Mouse (Mus musculus) MEL (cell line): ENCODE measurements around the gene Gm11985. TPM values are rescaled to one million over a fixed set of nuclear protein-coding genes. Genes with fewer than 3 reads are reported as not detected.

ENCODE experiments used
- DNase-seq: peaks from one replicate; pipeline ENCODE4 v3.0.0; 2011; ENCODE audit warnings: low read depth, low spot score
- H3K27ac ChIP-seq: 2 replicates; pipeline ENCODE4 v1.5.1; 2012; ENCODE audit warnings: low read depth, mild to moderate bottlenecking, control low read depth, low read length, moderate library complexity; ENCODE audit not compliant: control insufficient read depth
- H3K27me3 ChIP-seq, 2 experiments: fragments of 150-350 bp in 1 of 2; sonication (generic) in 1 of 2; 2 replicates each; pipeline ENCODE4 v1.6.1; 2012; ENCODE audit warnings: low read length in 2 of 2, mild to moderate bottlenecking in 2 of 2, improper control_type of control experiment in 1 of 2, moderate library complexity in 1 of 2; ENCODE audit not compliant: insufficient read depth in 2 of 2, control insufficient read depth in 1 of 2
- H3K36me3 ChIP-seq, 2 experiments: 2 replicates each; pipeline ENCODE4 v1.6.1; 2012 to 2014; ENCODE audit warnings: low read length in 2 of 2, improper control_type of control experiment in 1 of 2, inconsistent platforms in 1 of 2, mild to moderate bottlenecking in 1 of 2; ENCODE audit not compliant: insufficient read depth in 2 of 2, control insufficient read depth in 1 of 2
- H3K4me1 ChIP-seq, 2 experiments: fragments of 150-350 bp in 1 of 2; sonication (generic) in 1 of 2; 2 replicates each; pipeline ENCODE4 v1.6.1; 2012; ENCODE audit warnings: low read length in 2 of 2, improper control_type of control experiment in 1 of 2, mild to moderate bottlenecking in 1 of 2; ENCODE audit not compliant: insufficient read depth in 2 of 2, control insufficient read depth in 1 of 2
- H3K4me3 ChIP-seq, 2 experiments: fragments of 150-350 bp in 1 of 2; sonication (generic) in 1 of 2; 2 replicates each; pipeline ENCODE4 v1.5.1; 2012; ENCODE audit warnings: low read depth in 2 of 2, low read length in 2 of 2, mild to moderate bottlenecking in 2 of 2, moderate library complexity in 2 of 2, control low read depth in 1 of 2, improper control_type of control experiment in 1 of 2; ENCODE audit not compliant: control insufficient read depth in 1 of 2, insufficient read depth in 1 of 2
- H3K79me2 ChIP-seq: 2 replicates; pipeline ENCODE4 v1.6.1; 2012; ENCODE audit warnings: mild to moderate bottlenecking, low read length, moderate library complexity; ENCODE audit not compliant: control insufficient read depth, poor library complexity, insufficient read depth
- H3K9ac ChIP-seq: 2 replicates; pipeline ENCODE4 v1.6.1; 2012; ENCODE audit warnings: low read depth, mild to moderate bottlenecking, control low read depth, low read length, moderate library complexity; ENCODE audit not compliant: control insufficient read depth, poor library complexity, severe bottlenecking
- H3K9me3 ChIP-seq: fragments of 150-350 bp; sonication (generic); replicated peaks from 2 replicates; pipeline ENCODE4 v1.6.1; 2012; ENCODE audit warnings: mild to moderate bottlenecking, low read length, improper control_type of control experiment, moderate library complexity; ENCODE audit not compliant: insufficient read depth
- BHLHE40 ChIP-seq: IDR thresholded peaks from 2 replicates; pipeline ENCODE4 v1.6.1; 2012; ENCODE audit warnings: low read depth, mild to moderate bottlenecking, inconsistent platforms, low read length, improper control_type of control experiment, borderline replicate concordance
- CHD2 ChIP-seq: IDR thresholded peaks from 2 replicates; pipeline ENCODE4 v1.6.1; 2011; ENCODE audit warnings: low read length, improper control_type of control experiment
- CTCF ChIP-seq, 3 experiments: IDR thresholded peaks in 2 of 3; conservative IDR thresholded peaks in 1 of 3; 2 replicates each; pipeline ENCODE4 v1.5.1; 2011 to 2012; ENCODE audit warnings: low read length in 3 of 3, low read depth in 2 of 3, mild to moderate bottlenecking in 2 of 3, improper control_type of control experiment in 1 of 3, inconsistent platforms in 1 of 3, mixed read lengths in 1 of 3, moderate library complexity in 1 of 3; ENCODE audit not compliant: control insufficient read depth in 1 of 3, insufficient read depth in 1 of 3, poor library complexity in 1 of 3, severe bottlenecking in 1 of 3
- EP300 ChIP-seq, 2 experiments: IDR thresholded peaks; 2 replicates each; pipeline ENCODE4 v1.6.1; 2011; ENCODE audit warnings: improper control_type of control experiment in 2 of 2, low read length in 2 of 2, low read depth in 1 of 2, mild to moderate bottlenecking in 1 of 2
- GATA1 ChIP-seq: IDR thresholded peaks from 2 replicates; pipeline ENCODE4 v1.6.1; 2011; ENCODE audit warnings: low read depth, low read length, improper control_type of control experiment
- HCFC1 ChIP-seq: IDR thresholded peaks from 2 replicates; pipeline ENCODE4 v1.6.1; 2012; ENCODE audit warnings: low read depth, mild to moderate bottlenecking, inconsistent platforms, low read length, improper control_type of control experiment, moderate library complexity
- JUND ChIP-seq: IDR thresholded peaks from 2 replicates; pipeline ENCODE4 v1.6.1; 2011; ENCODE audit warnings: low read depth, mild to moderate bottlenecking, improper control_type of control experiment, low read length
- MAZ ChIP-seq: IDR thresholded peaks from 2 replicates; pipeline ENCODE4 v1.6.1; 2012; ENCODE audit warnings: low read depth, mild to moderate bottlenecking, inconsistent platforms, low read length, improper control_type of control experiment
- MEF2A ChIP-seq: IDR thresholded peaks from 2 replicates; pipeline ENCODE4 v1.6.1; 2014; ENCODE audit warnings: low read depth, mild to moderate bottlenecking, inconsistent platforms, low read length, improper control_type of control experiment; ENCODE audit not compliant: poor library complexity, insufficient replicate concordance, severe bottlenecking; ENCODE audit errors: extremely low read depth
- RCOR1 ChIP-seq: IDR thresholded peaks from 2 replicates; pipeline ENCODE4 v1.6.1; 2012; ENCODE audit warnings: low read depth, mild to moderate bottlenecking, inconsistent platforms, low read length, improper control_type of control experiment
- UBTF ChIP-seq: IDR thresholded peaks from 2 replicates; pipeline ENCODE4 v1.6.1; 2012; ENCODE audit warnings: low read depth, mild to moderate bottlenecking, inconsistent platforms, low read length, improper control_type of control experiment, moderate library complexity, borderline replicate concordance; ENCODE audit not compliant: insufficient read depth
- polyA plus RNA-seq, 2 experiments: library from polyadenylated mRNA; stranded (reverse) in 1 of 2; unstranded in 1 of 2; fragments of >175 nt in 1 of 2; fragments of >200 nt in 1 of 2; gene quantifications; 2 replicates each; pipeline versions ENCODE4 v1.2.1 to v1.2.4; 2012; ENCODE audit warnings: low replicate concordance in 2 of 2, low read depth in 1 of 2; ENCODE audit not compliant: insufficient read length in 2 of 2, insufficient read depth in 1 of 2, missing spikeins in 1 of 2
- total RNA-seq: library from RNA; depleted of rRNA; stranded (reverse); fragments of 300-350 nt; gene quantifications from 2 replicates; pipeline ENCODE4 v1.2.3, GENCODE M21; 2012

Gene Gm11985
- total and polyA plus RNA-seq, 3 experiments: not detected

DNA sequence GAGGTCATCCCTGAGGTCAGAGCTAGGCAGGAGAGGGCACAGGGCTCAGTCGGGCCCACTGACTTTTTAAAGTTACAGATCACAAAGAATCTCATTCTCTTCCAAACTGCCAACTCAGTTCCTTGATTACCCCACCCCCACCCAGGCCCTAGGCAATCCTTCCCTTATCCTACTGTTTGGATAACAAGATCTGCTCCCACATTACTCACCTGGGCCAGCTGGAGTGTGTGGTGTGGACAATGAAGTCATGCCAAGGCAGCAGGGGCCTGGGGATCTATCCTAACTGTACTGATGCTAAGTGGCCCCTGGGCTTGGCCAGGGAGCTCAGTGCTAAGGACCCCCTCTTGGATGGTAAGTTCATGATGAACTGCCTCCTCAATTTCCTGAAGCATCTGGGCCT is 3.9 kb downstream of the Gm11985 start:
- DNase-seq: no peak
- Histone ChIP-seq H3K27ac (no peak overlapping the region), H3K36me3 (no peaks in the 10 kb centered on the region), H3K27me3 (no peaks in the 10 kb centered on the region), H3K9ac (no peak overlapping the region), H3K79me2 (no peaks in the 10 kb centered on the region), H3K4me1 (no peaks in the 10 kb centered on the region), H3K9me3 (no peaks in the 10 kb centered on the region), H3K4me3 (no peak overlapping the region)
- no peak for TF ChIP-seq CHD2
- no peak for TF ChIP-seq MAZ
- no peak for TF ChIP-seq EP300 (IDR thresholded peaks at IDR 0.05; ENCODE audit: low read depth in 1 of 2, low read length in 2 of 2)

DNA sequence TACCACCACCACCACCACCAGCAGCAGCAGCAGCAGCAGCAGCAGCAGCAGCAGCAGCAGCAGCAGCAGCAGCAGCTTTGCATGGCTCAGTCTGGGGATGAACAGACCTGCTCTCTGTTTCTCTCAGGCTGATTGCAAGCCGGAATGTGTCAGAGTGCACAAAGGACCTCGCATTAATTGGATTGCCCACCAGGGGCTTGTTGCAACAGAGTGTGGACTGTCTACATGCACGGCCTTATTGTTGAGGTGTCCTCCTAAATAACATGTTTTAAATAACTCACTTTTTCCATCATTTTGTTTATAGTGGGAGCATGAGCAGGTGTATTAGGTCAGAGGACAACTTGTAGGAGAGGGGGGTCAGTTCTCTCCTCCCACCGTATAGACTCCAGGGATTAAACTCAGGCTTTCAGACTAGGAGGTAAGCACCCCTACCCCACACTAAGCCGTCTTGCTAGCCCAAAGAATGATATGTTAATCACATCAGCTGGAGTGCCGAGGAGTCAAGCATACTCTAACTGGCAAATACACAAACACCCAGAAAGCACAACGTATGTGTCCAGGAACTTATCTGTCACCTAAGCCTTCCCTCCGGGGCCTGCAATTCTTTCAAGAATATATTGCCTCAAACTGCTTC is 5.8 kb downstream of the Gm11985 start:
- H3K79me2 ChIP-seq: no peaks in the 10 kb centered on the region
- no peaks in the 10 kb centered on the region for H3K27me3 ChIP-seq
- H3K9me3 ChIP-seq: no peaks in the 10 kb centered on the region
- H3K9ac ChIP-seq: no peak overlapping the region
- TF ChIP-seq RCOR1: no peak
- H3K4me1 ChIP-seq: no peaks in the 10 kb centered on the region
- no peak overlapping the region for H3K4me3 ChIP-seq
- no peak overlapping the region for H3K27ac ChIP-seq
- no peaks in the 10 kb centered on the region for H3K36me3 ChIP-seq
- DNase-seq: no peak

DNA sequence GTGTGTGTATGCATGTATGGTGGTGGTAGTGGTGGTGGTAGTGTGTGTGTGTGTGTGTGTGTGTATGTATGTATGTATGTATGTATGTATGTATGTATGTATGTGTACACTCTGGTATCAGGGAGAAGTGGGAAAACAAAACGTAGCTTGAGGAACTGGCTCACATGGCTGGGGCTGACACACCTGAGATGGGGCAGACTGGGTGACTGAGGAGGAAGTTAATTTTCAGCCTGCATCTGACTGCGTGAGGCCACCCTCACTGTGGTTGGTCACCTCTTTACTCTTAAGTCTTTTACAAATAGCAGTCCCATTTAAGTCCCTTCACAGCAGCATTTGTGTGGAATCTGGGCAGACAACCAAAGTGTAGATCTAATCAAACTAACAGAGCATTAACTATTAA is 9.1 kb downstream of the Gm11985 start:
- H3K9ac ChIP-seq: no peak overlapping the region

DNA sequence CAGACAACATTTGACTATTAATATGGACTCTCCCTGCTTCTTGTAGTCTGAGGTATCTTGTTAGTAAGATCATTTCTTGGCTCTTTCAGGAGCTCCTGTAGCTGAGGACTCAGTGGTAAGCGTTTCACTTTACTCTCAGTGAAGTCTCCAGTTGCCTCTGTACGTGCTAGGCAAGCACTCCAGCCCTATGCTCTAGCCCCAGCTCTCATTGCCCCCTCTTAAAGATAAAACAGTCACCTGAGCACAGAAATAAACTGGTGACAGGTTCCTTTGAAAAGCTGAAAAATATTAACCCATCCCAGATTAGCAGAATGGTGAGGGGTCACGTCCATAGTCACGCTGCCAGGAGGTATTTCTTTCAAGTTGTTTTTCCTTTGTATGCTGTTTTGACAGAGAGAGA is 9.6 kb downstream of the Gm11985 start:
- no peaks in the 10 kb centered on the region for H3K9me3 ChIP-seq
- no peaks in the 10 kb centered on the region for H3K36me3 ChIP-seq
- no peak for TF ChIP-seq MAZ
- TF ChIP-seq UBTF: no peak
- TF ChIP-seq HCFC1: no peak
- no peak for TF ChIP-seq BHLHE40
- TF ChIP-seq, all 39 proteins: peak for 0
- Histone ChIP-seq H3K79me2 (no peaks in the 10 kb centered on the region), H3K27me3 (no peaks in the 10 kb centered on the region), H3K27ac (no peak overlapping the region), H3K4me3 (no peak overlapping the region), H3K4me1 (no peaks in the 10 kb centered on the region), H3K9ac (no peak overlapping the region)
- DNase-seq: no peak

More for the DNA sequence above, 9.1 kb downstream of the Gm11985 start:
- Histone ChIP-seq H3K27ac (no peak overlapping the region), H3K79me2 (no peaks in the 10 kb centered on the region), H3K27me3 (no peaks in the 10 kb centered on the region), H3K4me3 (no peak overlapping the region), H3K9me3 (no peaks in the 10 kb centered on the region), H3K36me3 (no peaks in the 10 kb centered on the region), H3K4me1 (no peaks in the 10 kb centered on the region)
- no peak for DNase-seq
- TF ChIP-seq EP300 (IDR thresholded peaks at IDR 0.05; ENCODE audit: low read depth in 1 of 2, low read length in 2 of 2) (no peak), MEF2A (no peak), JUND (no peak), CTCF (IDR thresholded peaks at IDR 0.05 in 2 of 3, conservative IDR thresholded peaks at IDR 0.05 in 1 of 3; ENCODE audit: control insufficient read depth in 1 of 3, insufficient read depth in 1 of 3, low read depth in 2 of 3, low read length in 3 of 3, poor library complexity in 1 of 3, severe bottlenecking in 1 of 3) (no peak), GATA1 (no peak)
